Mouse (Mus musculus) induced T-regulatory cell, adult 2 months (primary cell): Measurements from ENCODE around the gene Batf3.
"Not testable (repeated sequence)": the region's sequence is repeated elsewhere in the genome, so short reads cannot be mapped to it uniquely, and the experiment has no call there.

Source experiments
- DNase-seq: peaks from one replicate; pipeline ENCODE4 v3.0.0-alpha.2; 2012; ENCODE audit warnings: low read depth

Batf3 gene

DNA sequence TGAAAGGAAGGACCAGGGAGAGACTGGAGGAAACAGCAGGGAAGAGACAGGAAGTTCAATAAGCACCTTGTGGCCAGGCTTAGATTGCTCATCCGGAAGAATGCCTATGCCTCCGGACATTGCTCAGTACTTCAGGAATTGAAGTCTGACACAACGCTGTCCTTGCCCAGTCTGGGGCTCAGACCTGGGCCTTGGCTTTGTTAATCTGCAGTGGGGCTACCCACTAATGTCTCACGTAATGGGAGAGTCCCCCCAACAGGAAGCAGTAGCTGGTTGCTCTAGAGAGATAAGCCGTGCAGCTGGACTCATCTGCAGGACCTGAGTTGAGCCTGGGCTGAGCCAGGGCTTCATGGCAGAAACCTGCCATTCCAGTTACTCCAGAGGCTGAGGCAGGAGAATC, 35.3 kb downstream of the Batf3 start:
- DNase-seq: no peak

DNA sequence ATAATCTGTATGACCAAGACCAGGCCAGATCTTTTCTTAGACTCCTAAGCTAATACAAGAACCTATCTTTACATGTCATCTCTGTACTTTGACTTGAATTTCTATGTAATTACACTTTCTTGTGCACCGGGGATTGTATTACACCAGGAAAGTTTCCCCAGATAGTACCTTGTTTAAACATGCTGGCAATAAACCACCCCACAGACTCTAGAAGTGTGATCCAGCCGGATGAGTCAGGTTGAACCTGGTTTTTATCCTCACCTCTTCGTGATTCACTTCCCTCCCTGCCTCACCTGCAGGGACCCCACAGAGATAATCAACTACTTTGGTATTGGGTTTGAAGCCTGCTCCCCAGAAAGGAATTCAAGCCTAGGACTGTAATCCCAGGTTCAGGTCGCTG, 37.8 kb downstream of the Batf3 start:
- no peak for DNase-seq

- no peak for DNase-seq
These were observed 40.8 kb downstream of the Batf3 start for GRCm38 (mm10) chr1:191138436-191138835.

DNA sequence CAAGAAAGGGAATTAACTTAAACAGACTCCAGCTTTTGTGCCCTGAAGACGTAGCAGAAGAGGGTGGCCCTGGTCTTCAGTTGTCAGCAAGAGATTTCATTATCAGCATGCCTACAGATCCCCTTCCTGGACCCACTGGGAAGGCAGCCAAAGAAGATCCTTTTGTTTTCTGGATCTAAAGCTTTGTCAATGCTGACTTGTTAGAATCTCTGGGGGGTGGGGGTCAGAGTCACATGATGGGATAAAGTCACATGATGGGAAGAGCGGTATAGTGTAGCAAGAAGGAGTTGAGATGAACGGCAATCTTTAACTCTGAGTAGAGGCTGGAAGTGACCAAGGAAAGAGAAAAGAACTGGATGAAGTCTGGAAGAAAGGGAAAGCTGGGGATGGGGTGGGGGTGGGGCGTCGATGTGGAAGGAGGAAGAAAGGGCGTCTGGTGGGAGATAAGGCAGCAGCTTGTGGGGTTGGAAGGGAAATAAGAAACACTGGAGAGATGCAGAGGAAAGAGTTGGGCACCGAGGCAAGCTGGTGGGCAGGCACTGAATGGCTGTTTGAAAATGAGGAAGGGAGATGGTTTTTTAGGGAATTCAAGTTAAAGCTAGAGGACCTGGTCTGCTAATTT, 41.3 kb downstream of the Batf3 start:
- no peak for DNase-seq

- no peak for DNase-seq
These were observed 43.3 kb downstream of the Batf3 start for GRCm38 (mm10) chr1:191140983-191141382.

DNA sequence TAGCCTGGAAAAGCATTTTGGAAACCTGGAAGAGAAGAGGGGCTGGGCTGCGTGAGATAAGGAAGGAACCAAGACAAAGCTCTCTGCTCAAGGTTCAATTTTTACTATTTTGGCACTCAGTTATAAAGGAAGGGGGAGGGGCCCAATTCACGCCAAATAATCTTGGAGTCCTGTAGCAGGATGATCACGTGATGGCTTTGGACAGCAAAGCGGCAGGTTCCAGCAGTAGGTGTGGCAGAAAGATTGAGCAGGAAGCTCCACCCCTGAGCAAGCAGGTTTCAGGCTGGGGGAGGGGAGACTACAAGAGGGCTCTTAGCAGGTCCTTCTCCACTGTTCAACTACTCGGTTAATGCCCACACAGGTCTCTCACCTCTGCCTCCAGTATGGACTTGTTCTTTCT, 51.8 kb downstream of the Batf3 start:
- not testable (repeated sequence) for DNase-seq

DNA sequence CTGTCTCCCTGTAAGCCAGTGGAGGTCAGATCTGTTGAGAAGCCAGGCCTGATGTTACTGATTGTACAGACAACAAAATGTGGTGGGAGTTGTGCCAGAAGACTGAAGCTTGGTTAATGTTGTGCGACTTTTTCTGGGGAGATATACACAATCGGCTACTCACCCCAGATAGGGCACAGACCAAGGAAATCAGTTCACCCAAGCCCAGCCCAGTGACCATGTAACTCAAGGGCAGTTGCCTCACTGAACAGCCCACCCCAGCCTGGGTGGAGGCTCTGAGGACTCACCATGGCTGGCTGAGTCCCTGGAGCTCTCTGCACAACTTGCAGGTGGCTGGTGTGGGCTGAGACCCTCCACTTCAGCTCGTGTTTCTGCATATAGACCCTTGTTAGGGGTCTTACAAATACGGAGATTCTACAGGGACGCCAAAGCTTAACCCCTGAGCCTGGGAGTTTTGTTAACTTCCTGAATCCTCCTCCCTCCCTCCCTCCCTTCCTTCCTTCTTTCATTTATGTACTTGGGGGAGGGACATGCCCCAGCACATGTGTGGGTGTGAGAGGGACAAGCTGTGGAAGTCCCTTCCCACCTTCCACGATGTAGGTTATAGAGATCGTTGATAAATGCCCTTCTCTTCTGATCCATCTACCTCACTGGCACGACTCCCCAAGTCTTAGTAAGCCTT, 53.4 kb downstream of the Batf3 start:
- DNase-seq: no peak

DNA sequence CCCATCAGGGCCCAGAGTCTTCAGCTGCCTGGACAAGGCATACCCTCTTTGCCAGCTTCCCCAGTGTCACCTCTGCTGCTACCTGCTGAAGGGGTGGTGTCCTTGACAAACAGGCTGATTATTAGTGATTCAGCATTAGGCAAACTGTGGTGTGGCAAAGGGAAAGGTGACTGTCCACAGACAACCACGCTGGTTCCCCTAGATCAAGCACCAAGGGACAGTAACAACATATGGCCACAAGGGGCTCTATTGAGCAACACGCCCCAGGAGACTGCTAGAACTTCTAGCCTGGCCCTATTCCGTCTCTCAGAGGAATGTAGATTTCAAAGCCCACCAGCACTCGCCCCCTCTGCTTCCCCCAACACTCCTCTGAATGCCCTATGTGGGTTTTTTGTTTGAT, 55.4 kb downstream of the Batf3 start:
- peak; percentile 73 for DNase-seq

DNA sequence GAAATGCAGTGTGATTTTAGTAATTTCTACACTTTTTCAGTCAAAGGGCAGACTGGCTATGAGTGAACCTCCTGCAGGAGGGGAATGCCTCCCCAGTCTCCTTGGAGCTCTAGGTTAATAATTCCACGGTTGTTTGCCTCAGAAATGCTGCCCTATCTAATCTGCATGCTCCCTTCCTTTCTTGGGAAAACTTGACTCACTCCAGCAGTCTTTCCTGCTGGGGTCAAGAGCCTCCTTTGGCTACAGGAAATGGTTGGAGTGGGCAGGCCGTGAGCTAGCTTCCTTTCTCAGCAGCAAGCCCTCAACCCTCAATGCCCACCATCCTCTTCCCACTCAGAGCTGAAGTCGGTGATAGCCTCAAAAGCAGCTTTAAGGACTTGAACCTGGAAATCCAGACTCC, 56.7 kb downstream of the Batf3 start:
- DNase-seq: no peak
